In genomic region chr5:72891534-72891933, GRCm38 (mm10) we compare ENCODE assay signal across 8 mouse cellular contexts. TPM values are rescaled to one million over a fixed set of nuclear protein-coding genes. Genes with fewer than 3 reads are reported as not detected.
DNase-seq lines count a peak whose midpoint lies in the region; ATAC-seq lines count a peak whose summit lies in the region.

No protein-coding gene starts in this region.

- H3K4me2 ChIP-seq in hindbrain, embryonic 12.5 days (replicated peaks) = no peak overlapping the region
- H3K4me2 ChIP-seq in heart, embryonic 11.5 days = peak overlapping the region; percentile 40; the same call in 1 of the 2 replicates
- peak overlapping the region; percentile 28; the same call in 1 of the 2 replicates for H3K4me2 ChIP-seq in kidney, embryonic 16.5 days (replicated peaks; ENCODE audit: low read depth, low read length)

- no peak overlapping the region for H3K9ac ChIP-seq in hindbrain, embryonic 12.5 days
- H3K9ac ChIP-seq in heart, embryonic 11.5 days (ENCODE audit: low read depth, low read length) = no peak overlapping the region
- 0 out of 2 replicates have a peak overlapping the region, but pooled peaks have one; percentile 5 for H3K9ac ChIP-seq in kidney, embryonic 16.5 days (replicated peaks; ENCODE audit: low read length)

- no peaks in the 10 kb centered on the region for H3K27me3 ChIP-seq in hindbrain, embryonic 10.5 days (ENCODE audit: insufficient read depth, poor library complexity, severe bottlenecking)
- H3K27me3 ChIP-seq in hindbrain, embryonic 12.5 days = no peaks in the 10 kb centered on the region
- no peaks in the 10 kb centered on the region for H3K27me3 ChIP-seq in heart, embryonic 11.5 days (ENCODE audit: control insufficient read depth, insufficient read depth, low read length)
- no peaks in the 10 kb centered on the region for H3K27me3 ChIP-seq in kidney, embryonic 16.5 days (ENCODE audit: insufficient read depth, low read length)

- 0 out of 2 replicates have a peak, but pooled peaks cover 2% of the 10 kb centered on the region for H3K4me1 ChIP-seq in hindbrain, embryonic 10.5 days (replicated peaks)
- no peaks in the 10 kb centered on the region for H3K4me1 ChIP-seq in hindbrain, embryonic 12.5 days
- H3K4me1 ChIP-seq in heart, embryonic 11.5 days (ENCODE audit: control insufficient read depth, insufficient read depth, low read length) = 0 out of 2 replicates have a peak, but pooled peaks cover under 1% of the 10 kb centered on the region
- H3K4me1 ChIP-seq in kidney, embryonic 16.5 days (ENCODE audit: insufficient read depth, low read length) = peaks cover 6% of the 10 kb centered on the region; the same call in 1 of the 2 replicates

- no peak for ATAC-seq in hindbrain, embryonic 12.5 days (ENCODE audit: low FRiP score)
- ATAC-seq in activated CD4-positive, CD25-positive, alpha-beta regulatory T cell, adult 4 months = peak; percentile 85
- no peak for ATAC-seq in heart, embryonic 11.5 days (replicated peaks; ENCODE audit: insufficient number of reproducible peaks, low FRiP score, low TSS enrichment)
- ATAC-seq in kidney, embryonic 16.5 days (ENCODE audit: low FRiP score, low TSS enrichment) = peak; percentile 65; the same call in 1 of the 2 replicates

- H3K27ac ChIP-seq in hindbrain, embryonic 10.5 days = no peak overlapping the region
- no peak overlapping the region for H3K27ac ChIP-seq in hindbrain, embryonic 12.5 days
- H3K27ac ChIP-seq in heart, embryonic 11.5 days (ENCODE audit: low read depth, low read length) = no peak overlapping the region
- H3K27ac ChIP-seq in kidney, embryonic 16.5 days (ENCODE audit: low read length) = no peak overlapping the region

- peak; percentile 52 for DNase-seq in hindbrain, embryonic 10.5 days (ENCODE audit: low spot score)
- DNase-seq in embryo, embryonic 11 days = peak; percentile 79
- DNase-seq in lung, postnatal 14 days = peak; percentile 69
- peak; percentile 71 for DNase-seq in retina, postnatal 1 day

- H3K4me3 ChIP-seq in hindbrain, embryonic 10.5 days = no peak overlapping the region
- H3K4me3 ChIP-seq in hindbrain, embryonic 12.5 days = no peak overlapping the region
- H3K4me3 ChIP-seq in heart, embryonic 11.5 days (ENCODE audit: low read depth, low read length) = no peak overlapping the region
- no peak overlapping the region for H3K4me3 ChIP-seq in kidney, embryonic 16.5 days (ENCODE audit: low read length)

- WGBS in hindbrain, embryonic 10.5 days = 8% methylated on average over 12 of the region's 12 CpGs
- WGBS in hindbrain, embryonic 12.5 days = 9% methylated on average over 12 of the region's 12 CpGs
- 2% methylated on average over 12 of the region's 12 CpGs for WGBS in heart, embryonic 11.5 days (ENCODE audit: insufficient replicate concordance)
- WGBS in kidney, embryonic 16.5 days = 4% methylated on average over 12 of the region's 12 CpGs

- no peaks in the 10 kb centered on the region for H3K9me3 ChIP-seq in hindbrain, embryonic 10.5 days
- H3K9me3 ChIP-seq in hindbrain, embryonic 12.5 days (replicated peaks) = no peaks in the 10 kb centered on the region
- no peaks in the 10 kb centered on the region for H3K9me3 ChIP-seq in heart, embryonic 11.5 days (replicated peaks; ENCODE audit: control insufficient read depth, low read length)
- no peaks in the 10 kb centered on the region for H3K9me3 ChIP-seq in kidney, embryonic 16.5 days (ENCODE audit: low read length)

- H3K36me3 ChIP-seq in hindbrain, embryonic 10.5 days = no peaks in the 10 kb centered on the region
- H3K36me3 ChIP-seq in hindbrain, embryonic 12.5 days = no peaks in the 10 kb centered on the region
- no peaks in the 10 kb centered on the region for H3K36me3 ChIP-seq in heart, embryonic 11.5 days (ENCODE audit: control insufficient read depth, insufficient read depth, low read length)
- H3K36me3 ChIP-seq in kidney, embryonic 16.5 days (ENCODE audit: insufficient read depth, low read length) = no peaks in the 10 kb centered on the region

RNA-seq across cellular contexts. Expression of gene Slain2, which starts 22.6 kb away (rescaled TPM):
- 15.2 and 16.8 TPM in 2 replicates for polyA plus RNA-seq in hindbrain, embryonic 10.5 days (2016; fragmentation: Nextera tagmentation; extraction: Ambion mirVana)
- polyA plus RNA-seq in hindbrain, embryonic 12.5 days (2016; fragmentation: Nextera tagmentation; extraction: Ambion mirVana) = 27.7 and 30.9 TPM in 2 replicates
- polyA plus RNA-seq in activated CD4-positive, CD25-positive, alpha-beta regulatory T cell, adult 4 months (2017; shearing (Covaris generic)) = 10 to 100 TPM; 11.7 to 13.9 TPM
- 23.1 and 25.2 TPM in 2 replicates for polyA plus RNA-seq in heart, embryonic 11.5 days (2014; fragmentation: Nextera tagmentation; extraction: Ambion mirVana)
- polyA plus RNA-seq in kidney, embryonic 16.5 days (2015; fragmentation: Nextera tagmentation; extraction: Ambion mirVana) = 11.8 and 12.6 TPM in 2 replicates

RNA-seq across cellular contexts. Expression of gene Tec, which starts 23.3 kb away (rescaled TPM):
- polyA plus RNA-seq in hindbrain, embryonic 10.5 days (2016; fragmentation: Nextera tagmentation; extraction: Ambion mirVana) = 3.6 and 4.3 TPM in 2 replicates
- polyA plus RNA-seq in hindbrain, embryonic 12.5 days (2016; fragmentation: Nextera tagmentation; extraction: Ambion mirVana) = 6.5 and 7.8 TPM in 2 replicates
- 10 to 100 TPM; 10.1 to 10.6 TPM for polyA plus RNA-seq in activated CD4-positive, CD25-positive, alpha-beta regulatory T cell, adult 4 months (2017; shearing (Covaris generic))
- polyA plus RNA-seq in heart, embryonic 11.5 days (2014; fragmentation: Nextera tagmentation; extraction: Ambion mirVana) = 11.9 and 14.5 TPM in 2 replicates
- 11.2 and 12.1 TPM in 2 replicates for polyA plus RNA-seq in kidney, embryonic 16.5 days (2015; fragmentation: Nextera tagmentation; extraction: Ambion mirVana)

Comparison
In these comparisons a context has a peak if more than half of its experiments do, and no peak if none do; other contexts are left out.
1. ATAC-seq: peak in activated CD4-positive, CD25-positive, alpha-beta regulatory T cell, adult 4 months (single experiment) and kidney, embryonic 16.5 days (single experiment); none in hindbrain, embryonic 12.5 days (single experiment) and heart, embryonic 11.5 days (single experiment).
2. Peak in every context shown above with its lines, with median percentiles within 50 percentile points of each other: DNase-seq.